Mouse (Mus musculus): ENCODE measurements around the gene Gm20517.
"Not testable (repeated sequence)": the region's sequence is repeated elsewhere in the genome, so short reads cannot be mapped to it uniquely, and the experiment has no call there.

The Gm20517 gene

DNA sequence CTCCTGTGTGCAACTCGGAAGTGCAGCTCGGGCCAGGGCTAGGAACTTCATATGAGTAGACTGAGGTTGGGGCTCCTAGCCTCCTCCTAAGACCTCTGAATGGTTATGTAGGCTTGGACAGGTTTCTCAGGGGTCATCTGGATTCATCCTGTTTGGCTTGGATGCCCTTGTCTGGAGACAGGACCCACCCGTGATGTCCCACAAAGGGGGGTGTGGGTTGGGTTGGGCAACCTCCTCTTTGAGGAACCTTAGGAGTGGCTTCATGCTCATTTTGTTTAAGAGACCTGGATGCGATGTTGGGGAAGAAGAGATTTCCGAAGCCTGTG is 14.6 kb upstream of the Gm20517 start:
- no peak for DNase-seq (ENCODE audit: low read depth, low spot score)

GRCm38 (mm10) chr17:47597261-47597660 is 14.1 kb upstream of the Gm20517 start:
- no peak for DNase-seq (ENCODE audit: low read depth, low spot score)

GRCm38 (mm10) chr17:47597838-47598579 is 13.4 kb upstream of the Gm20517 start:
- DNase-seq (ENCODE audit: low read depth, low spot score): peak; percentile 48

GRCm38 (mm10) chr17:47598580-47599304 is 12.6 kb upstream of the Gm20517 start:
- DNase-seq (ENCODE audit: low read depth, low spot score): not testable (repeated sequence)

- no peak for DNase-seq (ENCODE audit: low read depth, low spot score)
Measured at GRCm38 (mm10) chr17:47599511-47600297, 11.7 kb upstream of the Gm20517 start.

DNA sequence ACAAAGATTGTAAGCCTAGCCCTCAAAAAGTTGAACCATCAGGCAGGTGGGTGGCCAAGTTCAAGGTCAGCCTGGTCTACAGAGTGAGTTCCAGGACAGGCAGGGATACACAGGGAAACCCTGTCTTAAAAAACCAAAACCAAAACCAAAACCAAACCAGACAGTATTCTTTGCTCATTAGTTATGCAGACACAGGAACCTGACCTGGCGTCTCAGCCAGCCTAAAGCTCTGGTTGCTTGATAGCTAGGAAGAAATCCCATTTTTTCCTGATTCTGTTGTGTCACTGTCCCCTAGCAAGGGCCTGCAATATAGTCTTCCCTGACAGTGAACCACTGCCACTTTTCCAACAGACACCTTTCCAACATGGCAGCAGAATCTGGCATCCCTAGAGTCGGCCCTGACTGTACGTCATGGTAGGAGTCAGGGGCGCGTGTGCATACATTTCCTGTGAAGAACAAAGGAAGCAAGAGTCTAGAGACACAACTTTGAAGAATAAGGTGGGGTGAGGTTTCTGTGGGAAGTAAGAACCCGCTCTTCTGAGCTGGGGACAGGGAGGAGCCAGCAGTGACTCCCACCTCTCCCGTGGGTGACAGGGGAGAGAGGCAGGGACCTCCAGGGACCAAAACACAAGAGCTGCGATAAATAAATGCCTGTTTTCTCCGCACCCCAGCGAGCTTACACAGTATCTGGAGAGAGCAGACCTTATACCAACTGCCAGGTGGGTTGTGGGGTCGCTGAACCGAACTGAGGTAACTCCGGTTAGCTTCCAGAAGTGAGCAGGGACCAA is 10.6 kb upstream of the Gm20517 start:
- no peak for DNase-seq (ENCODE audit: low read depth, low spot score)

- no peak for DNase-seq (ENCODE audit: low read depth, low spot score)
Measured at GRCm38 (mm10) chr17:47601389-47601755, 10.0 kb upstream of the Gm20517 start.

DNA sequence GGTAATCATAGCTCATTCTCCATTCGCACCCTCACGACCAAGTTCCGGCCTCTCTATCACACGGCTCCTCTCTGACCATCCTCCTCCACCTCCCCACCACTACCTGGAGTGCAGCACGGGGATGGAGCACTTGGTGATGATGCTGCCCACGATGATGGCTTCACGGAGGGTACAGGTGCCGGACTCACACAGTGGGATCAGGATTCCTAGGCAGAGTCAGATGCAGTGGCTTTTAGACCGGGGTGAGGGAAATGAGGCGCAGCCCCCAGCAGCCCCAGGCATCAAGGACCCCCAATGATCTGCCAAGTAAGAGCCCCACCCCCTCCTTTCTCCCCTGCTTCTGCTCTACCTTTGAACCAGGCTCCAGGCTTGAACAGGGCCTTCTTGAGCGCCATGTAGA is 9.1 kb upstream of the Gm20517 start:
- no peak for DNase-seq (ENCODE audit: low read depth, low spot score)

- DNase-seq (ENCODE audit: low read depth, low spot score): no peak
Measured at GRCm38 (mm10) chr17:47606220-47606619, 5.2 kb upstream of the Gm20517 start.

GRCm38 (mm10) chr17:47609182-47609581 is 2.2 kb upstream of the Gm20517 start:
- no peak for DNase-seq (ENCODE audit: low read depth, low spot score)

GRCm38 (mm10) chr17:47611661-47611982 is 233 bp downstream of the Gm20517 start:
- no peak for DNase-seq (ENCODE audit: low read depth, low spot score)

DNA sequence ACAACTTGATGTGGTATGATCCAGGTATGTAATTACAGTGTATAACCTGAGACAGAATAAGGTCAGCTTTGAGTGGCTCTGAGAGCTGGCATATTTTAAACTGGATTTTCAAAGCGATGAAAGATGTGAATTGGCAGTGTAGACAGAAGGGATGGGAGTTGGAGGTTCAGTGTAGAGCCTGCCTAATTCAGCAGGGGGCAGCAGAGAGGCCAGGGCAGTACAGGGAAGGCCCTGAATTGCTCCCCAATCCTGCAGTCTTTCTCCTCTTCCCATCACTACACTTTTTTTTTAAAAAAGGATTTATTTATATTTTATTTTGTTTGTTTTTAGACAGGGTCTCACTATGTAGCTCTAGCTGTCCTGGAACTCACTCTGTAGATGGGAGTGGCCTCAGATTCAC is 2.6 kb downstream of the Gm20517 start:
- DNase-seq (ENCODE audit: low read depth, low spot score): peak; percentile 22

DNA sequence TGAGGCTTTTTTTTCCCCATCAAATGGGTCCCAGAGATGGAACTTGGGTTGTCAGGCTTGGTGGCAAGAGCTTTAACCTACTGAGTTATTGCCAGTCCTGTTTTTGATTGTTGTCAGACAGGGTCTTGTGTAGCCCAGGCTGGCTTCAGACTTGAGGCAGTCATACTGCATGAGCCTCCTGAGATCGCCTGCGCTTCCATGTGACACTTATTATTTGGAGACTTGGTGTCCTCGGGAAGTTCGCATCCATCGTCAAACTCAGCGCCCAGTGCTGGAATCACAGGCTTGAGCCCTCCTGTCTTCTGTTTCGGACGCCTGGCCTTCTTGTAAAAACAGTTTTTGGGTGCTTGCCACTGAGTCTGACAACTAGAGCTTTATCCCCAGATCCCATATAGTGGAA is 4.7 kb downstream of the Gm20517 start:
- DNase-seq (ENCODE audit: low read depth, low spot score): no peak

GRCm38 (mm10) chr17:47616652-47617051 is 5.3 kb downstream of the Gm20517 start:
- no peak for DNase-seq (ENCODE audit: low read depth, low spot score)

- no peak for DNase-seq (ENCODE audit: low read depth, low spot score)
Measured at GRCm38 (mm10) chr17:47617605-47618307, 6.4 kb downstream of the Gm20517 start.

- DNase-seq (ENCODE audit: low read depth, low spot score): peak; percentile 40
Measured at GRCm38 (mm10) chr17:47618556-47619311, 7.3 kb downstream of the Gm20517 start.

DNA sequence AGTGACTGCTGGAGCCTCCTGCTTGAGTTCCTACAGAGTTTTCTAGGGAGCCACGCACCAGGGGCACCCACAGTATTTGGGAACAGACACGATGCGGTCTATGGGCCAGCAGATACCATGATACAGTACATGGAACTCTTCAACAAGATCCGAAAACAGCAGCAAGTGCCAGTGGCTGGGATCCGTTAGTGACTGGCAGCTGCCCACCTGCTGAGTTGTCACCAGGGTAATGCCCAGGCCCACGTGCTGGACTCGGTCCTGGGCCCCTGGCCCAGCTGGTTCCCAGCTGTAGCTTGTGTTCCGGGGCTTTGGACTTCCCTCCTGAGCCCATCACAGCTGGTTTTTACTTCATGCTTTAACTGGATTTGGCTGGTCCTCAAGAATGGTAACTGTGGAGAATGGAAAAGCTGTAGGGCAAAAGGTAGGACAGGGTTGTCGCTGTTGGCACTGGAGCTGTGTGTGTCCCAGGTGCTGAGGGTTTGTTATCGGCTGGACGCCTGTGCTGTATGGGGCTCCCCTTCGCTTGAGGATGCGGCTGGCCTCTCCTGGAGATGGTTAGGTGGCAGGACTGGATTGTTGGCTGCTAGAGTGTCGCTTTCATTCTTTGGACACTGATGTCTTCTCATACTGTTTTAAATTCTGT is 11.6 kb downstream of the Gm20517 start:
- DNase-seq (ENCODE audit: low read depth, low spot score): no peak

DNA sequence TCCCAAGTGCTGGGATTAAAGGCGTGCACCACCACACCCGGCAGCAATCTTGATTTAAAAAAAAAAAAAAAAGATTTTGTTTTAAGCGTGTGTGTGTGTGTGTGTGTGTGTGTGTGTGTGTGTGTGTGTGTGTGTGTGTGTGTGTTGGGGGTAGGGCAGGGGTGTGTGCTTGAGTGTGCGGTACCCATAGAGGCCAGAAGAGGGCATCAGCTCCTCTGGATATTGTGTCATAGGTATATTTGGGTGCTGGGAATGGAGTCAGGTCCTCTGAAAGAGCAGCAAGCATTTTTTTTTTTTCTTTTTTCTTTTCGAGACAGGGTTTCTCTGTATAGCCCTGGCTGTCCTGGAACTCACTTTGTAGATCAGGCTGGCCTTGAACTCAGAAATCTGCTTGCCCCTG is 13.2 kb downstream of the Gm20517 start:
- not testable (repeated sequence) for DNase-seq (ENCODE audit: low read depth, low spot score)

GRCm38 (mm10) chr17:47625088-47625487 is 13.7 kb downstream of the Gm20517 start:
- no peak for DNase-seq (ENCODE audit: low read depth, low spot score)

DNA sequence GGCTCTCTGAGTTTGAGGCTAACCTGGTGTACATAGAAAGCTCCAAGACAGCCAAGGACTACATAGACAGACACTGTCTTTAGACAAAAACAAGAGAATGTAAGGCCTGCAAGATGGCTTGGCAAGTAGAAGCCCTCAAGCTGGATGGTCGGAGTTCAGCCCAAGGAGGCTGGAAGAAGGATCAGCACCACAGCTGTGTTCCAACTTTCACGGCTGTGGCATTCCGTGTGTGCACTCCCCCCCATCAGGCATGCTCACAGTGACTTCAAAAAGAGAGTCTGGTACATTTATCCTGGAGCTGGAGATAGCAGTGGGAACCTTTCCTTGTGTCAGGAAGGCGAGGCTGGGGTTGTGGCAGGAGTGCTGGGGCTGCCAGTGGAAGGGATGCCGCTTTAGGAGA is 14.6 kb downstream of the Gm20517 start:
- no peak for DNase-seq (ENCODE audit: low read depth, low spot score)

Measured in brain, adult 2 months (tissue).